In genomic region chr15:103092496-103092895, GRCm38 (mm10) we compare ENCODE assay signal across 24 mouse cellular contexts.
DNase-seq lines count a peak whose midpoint lies in the region; ATAC-seq and TF ChIP-seq lines count a peak whose summit lies in the region.
"Had no signal": no experiment of that assay in that cellular context is flagged by ENCODE, and none has a peak within 500 bp of the region (broad histone marks: within the 10 kb centered on the region; RNA-seq: fewer than 3 reads in every experiment).

No protein-coding gene starts in this region.

- H3K36me3 ChIP-seq in liver, adult 2 months (ENCODE audit: control insufficient read depth, insufficient read depth, low read length): no peaks in the 10 kb centered on the region
- H3K36me3 ChIP-seq in liver, embryonic 12.5 days: no peaks in the 10 kb centered on the region
- peaks cover 55% of the 10 kb centered on the region for H3K36me3 ChIP-seq in G1E (replicated peaks)
- H3K36me3 ChIP-seq: embryonic facial prominence, embryonic 15.5 days; forebrain, embryonic 10.5 days; heart, embryonic 10.5 days; midbrain, embryonic 12.5 days had no signal

- TF ChIP-seq CTCF in gastrocnemius, adult 2 months (IDR thresholded peaks at IDR 0.05): peak; percentile 40; the same call in 1 of the 2 replicates
- peak; percentile 28; the same call in 1 of the 2 replicates for TF ChIP-seq CTCF in liver, adult 2 months (IDR thresholded peaks at IDR 0.05; ENCODE audit: low read depth, low read length)
- peak; percentile 27; the same call in 1 of the 2 replicates for TF ChIP-seq CTCF in G1E (IDR thresholded peaks at IDR 0.05; ENCODE audit: low read depth, low read length)
- TF ChIP-seq CTCF in cerebellum, adult 2 months (IDR thresholded peaks at IDR 0.05; ENCODE audit: borderline replicate concordance, insufficient read depth, low read depth, low read length): no peak

- H3K9ac ChIP-seq in liver, adult 2 months (ENCODE audit: low read depth, low read length): no peak overlapping the region
- H3K9ac ChIP-seq in liver, embryonic 12.5 days: no peak overlapping the region
- H3K9ac ChIP-seq: embryonic facial prominence, embryonic 15.5 days; hindbrain, embryonic 13.5 days; midbrain, embryonic 12.5 days had no signal

- no peaks in the 10 kb centered on the region for H3K79me2 ChIP-seq in liver, adult 2 months (ENCODE audit: control insufficient read depth, insufficient read depth, low read length)

- H3K9me3 ChIP-seq in liver, embryonic 12.5 days (replicated peaks): no peaks in the 10 kb centered on the region
- H3K9me3 ChIP-seq in G1E (replicated peaks): no peaks in the 10 kb centered on the region; the same call in 1 of the 2 replicates
- H3K9me3 ChIP-seq: embryonic facial prominence, embryonic 15.5 days; forebrain, embryonic 10.5 days; heart, embryonic 10.5 days; hindbrain, embryonic 13.5 days; midbrain, embryonic 12.5 days had no signal

- H3K27me3 ChIP-seq in liver, adult 2 months (ENCODE audit: control insufficient read depth, insufficient read depth, low read length): no peaks in the 10 kb centered on the region
- peaks cover 91% of the 10 kb centered on the region for H3K27me3 ChIP-seq in liver, embryonic 12.5 days (replicated peaks)
- H3K27me3 ChIP-seq in G1E (ENCODE audit: insufficient read depth, low read length): no peaks in the 10 kb centered on the region
- H3K27me3 ChIP-seq in cerebellum, adult 2 months (ENCODE audit: control insufficient read depth, insufficient read depth, low read length): no peaks in the 10 kb centered on the region

- no peak for ATAC-seq in liver, embryonic 12.5 days
- ATAC-seq in G1E (ENCODE audit: extremely low read depth, insufficient number of reproducible peaks, low FRiP score, poor library complexity, severe bottlenecking): no peak
- ATAC-seq: activated CD4-positive, CD25-positive, alpha-beta regulatory T cell, adult 4 months had no signal

- H3K4me1 ChIP-seq in liver, adult 2 months (ENCODE audit: control insufficient read depth, insufficient read depth, low read length): peaks cover 14% of the 10 kb centered on the region
- no peaks in the 10 kb centered on the region for H3K4me1 ChIP-seq in liver, embryonic 12.5 days
- peaks cover 12% of the 10 kb centered on the region; the same call in 1 of the 2 replicates for H3K4me1 ChIP-seq in G1E (ENCODE audit: insufficient read depth, low read depth, low read length)
- no peaks in the 10 kb centered on the region for H3K4me1 ChIP-seq in cerebellum, adult 2 months (ENCODE audit: control insufficient read depth, insufficient read depth, low read length)
- H3K4me1 ChIP-seq: embryonic facial prominence, embryonic 15.5 days; forebrain, embryonic 10.5 days; heart, embryonic 10.5 days; midbrain, embryonic 12.5 days had no signal

- TF ChIP-seq POLR2A in liver, adult 2 months (IDR thresholded peaks at IDR 0.05; ENCODE audit: extremely low read depth, insufficient read depth, low read length): no peak
- no peak for TF ChIP-seq POLR2A in cerebellum, adult 2 months (IDR thresholded peaks at IDR 0.05; ENCODE audit: borderline replicate concordance, insufficient read depth, low read length)

- intact Hi-C loops in gastrocnemius, adult 2 months (cut with DNase I): no loop called here

- H3K27ac ChIP-seq in gastrocnemius, adult 2 months: no peak overlapping the region
- H3K27ac ChIP-seq in liver, adult 2 months (replicated peaks; ENCODE audit: insufficient read depth, low read depth, low read length): no peak overlapping the region
- no peak overlapping the region for H3K27ac ChIP-seq in liver, embryonic 12.5 days
- H3K27ac ChIP-seq in cerebellum, adult 2 months (ENCODE audit: insufficient read depth, low read length): no peak overlapping the region
- H3K27ac ChIP-seq: embryonic facial prominence, embryonic 15.5 days; forebrain, embryonic 10.5 days; heart, embryonic 10.5 days; macrophage; midbrain, embryonic 12.5 days had no signal

- no peak for DNase-seq in gastrocnemius, adult 2 months
- no peak for DNase-seq in gastrocnemius, postnatal 25 days
- DNase-seq in liver, adult 2 months (ENCODE audit: extremely low read depth, low read depth, low spot score): no peak
- DNase-seq in A20 (ENCODE audit: low read depth, low spot score) (peak; percentile 19), G1E (ENCODE audit: low spot score) (no peak)
- no peak for DNase-seq in ovary, adult 18-20 months (ENCODE audit: low spot score)
- no peak for DNase-seq in cerebellum, adult 2 months
- DNase-seq: adrenal gland, postnatal 36 days; cerebellum, postnatal 14 days; embryo, embryonic 11 days; gastrocnemius, postnatal 36 days; heart, postnatal 10 days; kidney, adult 18-20 months; kidney, postnatal 4 days; layer of hippocampus, postnatal 36 days; left cerebral cortex, postnatal 4 days had no signal

- H3K4me3 ChIP-seq in gastrocnemius, adult 2 months: no peak overlapping the region
- H3K4me3 ChIP-seq in liver, adult 2 months (ENCODE audit: insufficient read depth, low read depth, low read length): no peak overlapping the region
- H3K4me3 ChIP-seq in liver, embryonic 12.5 days: no peak overlapping the region
- no peak overlapping the region for H3K4me3 ChIP-seq in G1E (ENCODE audit: low read depth, low read length)
- no peak overlapping the region for H3K4me3 ChIP-seq in cerebellum, adult 2 months (replicated peaks; ENCODE audit: insufficient read depth, low read depth, low read length)
- H3K4me3 ChIP-seq: embryonic facial prominence, embryonic 15.5 days; forebrain, embryonic 10.5 days; heart, embryonic 10.5 days; hindbrain, embryonic 13.5 days; midbrain, embryonic 12.5 days had no signal

- no peak overlapping the region for H3K4me2 ChIP-seq in liver, embryonic 12.5 days
- H3K4me2 ChIP-seq: embryonic facial prominence, embryonic 15.5 days; hindbrain, embryonic 13.5 days; midbrain, embryonic 12.5 days had no signal
